Mouse (Mus musculus): Measurements from ENCODE around the gene Dbi. TPM values are rescaled to one million over a fixed set of nuclear protein-coding genes. Genes with fewer than 3 reads are reported as not detected.

Gene Dbi
- total RNA-seq, 2 experiments from 2014 or later: 281 to 285 TPM

GRCm38 (mm10) chr1:120093482-120094134, 27.3 kb downstream of the Dbi start:
- DNase-seq (ENCODE audit: low spot score in 2 of 2): peak; percentile 89 to 92
- intact Hi-C loops (cut with DNase I): loop anchor here (2.0 kb wide), 1 partner anchor 61 kb away; no protein-coding TSS in a partner anchor

GRCm38 (mm10) chr1:120090880-120091570, 29.9 kb downstream of the Dbi start:
- intact Hi-C loops (cut with DNase I): no loop called here

GRCm38 (mm10) chr1:120089180-120089579, 31.7 kb downstream of the Dbi start:
- DNase-seq (ENCODE audit: low spot score in 2 of 2): no peak
- intact Hi-C loops (cut with DNase I): no loop called here

More at GRCm38 (mm10) chr1:120090880-120091570, 29.9 kb downstream of the Dbi start:
- DNase-seq (ENCODE audit: low spot score in 2 of 2): no peak

GRCm38 (mm10) chr1:120086644-120087043, 34.2 kb downstream of the Dbi start:
- no peak for DNase-seq (ENCODE audit: low spot score in 2 of 2)
- intact Hi-C loops (cut with DNase I): no loop called here

- DNase-seq (ENCODE audit: low spot score in 2 of 2): no peak
These were observed 35.2 kb downstream of the Dbi start for GRCm38 (mm10) chr1:120085696-120086095.

GRCm38 (mm10) chr1:120083921-120084517, 36.9 kb downstream of the Dbi start:
- intact Hi-C loops (cut with DNase I): no loop called here

More at GRCm38 (mm10) chr1:120085696-120086095, 35.2 kb downstream of the Dbi start:
- intact Hi-C loops (cut with DNase I): no loop called here

GRCm38 (mm10) chr1:120082957-120083585, 37.8 kb downstream of the Dbi start:
- intact Hi-C loops (cut with DNase I): no loop called here
- DNase-seq (ENCODE audit: low spot score in 2 of 2): no peak

More at GRCm38 (mm10) chr1:120083921-120084517, 36.9 kb downstream of the Dbi start:
- DNase-seq (ENCODE audit: low spot score in 2 of 2): no peak

- intact Hi-C loops (cut with DNase I): no loop called here
- no peak for DNase-seq (ENCODE audit: low spot score in 2 of 2)
These were observed 40.2 kb downstream of the Dbi start for GRCm38 (mm10) chr1:120080632-120081031.

- no peak for DNase-seq (ENCODE audit: low spot score in 2 of 2)
- intact Hi-C loops (cut with DNase I): no loop called here
These were observed 43.0 kb downstream of the Dbi start for GRCm38 (mm10) chr1:120077746-120078410.

GRCm38 (mm10) chr1:120075507-120075906, 45.4 kb downstream of the Dbi start:
- intact Hi-C loops (cut with DNase I): no loop called here

GRCm38 (mm10) chr1:120074931-120075330, 45.9 kb downstream of the Dbi start:
- DNase-seq (ENCODE audit: low spot score in 2 of 2): no peak
- intact Hi-C loops (cut with DNase I): no loop called here

More at GRCm38 (mm10) chr1:120075507-120075906, 45.4 kb downstream of the Dbi start:
- DNase-seq (ENCODE audit: low spot score in 2 of 2): peak; percentile 28 to 43

- DNase-seq (ENCODE audit: low spot score in 2 of 2): no peak
- intact Hi-C loops (cut with DNase I): no loop called here
These were observed 46.6 kb downstream of the Dbi start for GRCm38 (mm10) chr1:120074307-120074702.

GRCm38 (mm10) chr1:120073519-120074306, 47.2 kb downstream of the Dbi start, which contains the start of gene Tmem37:
TSS of gene Tmem37 (minus strand) at chr1:120074074.
- DNase-seq (ENCODE audit: low spot score in 2 of 2): peak; percentile 25 to 58
- intact Hi-C loops (cut with DNase I): no loop called here

- intact Hi-C loops (cut with DNase I): no loop called here
- peak in 1 of 2 experiments; percentile 24 for DNase-seq (ENCODE audit: low spot score in 2 of 2)
These were observed 48.0 kb downstream of the Dbi start for GRCm38 (mm10) chr1:120072900-120073299.

GRCm38 (mm10) chr1:120071133-120071532, 49.7 kb downstream of the Dbi start:
- DNase-seq (ENCODE audit: low spot score in 2 of 2): no peak
- intact Hi-C loops (cut with DNase I): no loop called here

- intact Hi-C loops (cut with DNase I): no loop called here
- DNase-seq (ENCODE audit: low spot score in 2 of 2): no peak
These were observed 50.7 kb downstream of the Dbi start for GRCm38 (mm10) chr1:120070168-120070567.

GRCm38 (mm10) chr1:120069120-120069519, 51.8 kb downstream of the Dbi start:
- no peak for DNase-seq (ENCODE audit: low spot score in 2 of 2)
- intact Hi-C loops (cut with DNase I): no loop called here

- DNase-seq (ENCODE audit: low spot score in 2 of 2): no peak
- intact Hi-C loops (cut with DNase I): no loop called here
These were observed 54.3 kb downstream of the Dbi start for GRCm38 (mm10) chr1:120066625-120067024.

GRCm38 (mm10) chr1:120066159-120066558, 54.7 kb downstream of the Dbi start:
- DNase-seq (ENCODE audit: low spot score in 2 of 2): no peak
- intact Hi-C loops (cut with DNase I): no loop called here
